Mouse (Mus musculus) lung, embryonic 14.5 days (tissue): ENCODE data around the gene Msl2. TPM values are rescaled to one million over a fixed set of nuclear protein-coding genes. Genes with fewer than 3 reads are reported as not detected.

Experiments used
- ATAC-seq: fragments of 200-750 bp; cut with Nextera tagmentation; 2 replicates; pipeline ENCODE4 v1.8.0; 2017; ENCODE audit warnings: mild to moderate bottlenecking, moderate TSS enrichment, moderate library complexity; ENCODE audit not compliant: insufficient read depth
- DNase-seq: peaks from one replicate; pipeline ENCODE4 v3.0.0-alpha.2; 2015
- H3K27ac ChIP-seq: fragments of 300-500 bp; sonication (generic); 2 replicates; pipeline ENCODE4 v1.5.1; 2014; ENCODE audit warnings: low read depth, mild to moderate bottlenecking, moderate library complexity
- H3K27me3 ChIP-seq: fragments of 300-500 bp; sonication (generic); 2 replicates; pipeline ENCODE4 v1.6.1; 2014; ENCODE audit warnings: low read length, control low read depth; ENCODE audit not compliant: insufficient read depth
- H3K36me3 ChIP-seq: fragments of 300-500 bp; sonication (generic); 2 replicates; pipeline ENCODE4 v1.6.1; 2014; ENCODE audit warnings: control low read depth; ENCODE audit not compliant: insufficient read depth
- H3K4me1 ChIP-seq: fragments of 300-500 bp; sonication (generic); 2 replicates; pipeline ENCODE4 v1.6.1; 2014; ENCODE audit warnings: antibody characterized with exemption, control low read depth; ENCODE audit not compliant: insufficient read depth
- H3K4me2 ChIP-seq: fragments of 300-500 bp; sonication (generic); 2 replicates; pipeline ENCODE4 v1.6.1; 2014; ENCODE audit warnings: mild to moderate bottlenecking
- H3K4me3 ChIP-seq: fragments of 300-500 bp; sonication (generic); 2 replicates; pipeline ENCODE4 v1.5.1; 2014; ENCODE audit warnings: low read depth, low read length
- H3K9ac ChIP-seq: fragments of 300-500 bp; sonication (generic); 2 replicates; pipeline ENCODE4 v1.6.1; 2014
- H3K9me3 ChIP-seq: fragments of 300-500 bp; sonication (generic); 2 replicates; pipeline ENCODE4 v1.6.1; 2016; ENCODE audit warnings: low read depth, low read length, control low read depth
- CTCF ChIP-seq: IDR thresholded peaks from 2 replicates; pipeline ENCODE4 v1.5.1; 2016; ENCODE audit warnings: antibody characterized with exemption, low read depth
- WGBS: fragments of 180-500 bp; shearing (Covaris S2); extraction: QIAGEN DNeasy Blood & Tissue Kit; methylation state at CpG from one replicate; pipeline ENCODE4 v1.1.7; 2014; 5-methylcytosine and 5-hydroxymethylcytosine counted together
- polyA plus RNA-seq: library from polyadenylated mRNA; unstranded; fragments of >200 nt; fragmentation: Nextera tagmentation; extraction: Ambion mirVana; gene quantifications from 2 replicates; pipeline ENCODE4 v1.2.1, GENCODE M21; 2014

The Msl2 gene
- polyA plus RNA-seq, 1 experiment from 2014 or later: 8.4 TPM

DNA sequence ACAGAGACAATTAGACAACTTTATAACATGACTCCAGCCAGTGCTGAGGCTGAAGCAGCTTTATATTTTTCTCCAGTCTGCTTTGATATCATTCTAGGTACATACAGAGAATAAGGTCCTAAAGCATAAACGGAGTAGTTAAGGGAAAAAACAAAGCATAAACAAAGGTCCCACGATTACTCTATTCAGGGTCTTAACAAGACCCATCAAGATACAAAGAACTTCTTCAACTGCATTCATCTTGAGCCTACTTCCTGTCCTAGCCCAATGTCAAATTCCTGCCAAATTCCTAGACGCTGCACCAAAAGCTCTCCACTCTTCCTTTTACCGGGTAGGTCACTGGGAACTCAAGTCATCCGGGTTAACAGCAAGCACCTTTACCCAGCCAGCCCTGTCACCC lies 32.4 kb upstream of the Msl2 start:
- Histone ChIP-seq H3K4me2 (no peak overlapping the region), H3K4me1 (peaks cover 9% of the 10 kb centered on the region), H3K9ac (no peak overlapping the region), H3K36me3 (no peaks in the 10 kb centered on the region), H3K9me3 (0 out of 2 replicates have a peak, but pooled peaks cover 3% of the 10 kb centered on the region), H3K27me3 (no peaks in the 10 kb centered on the region), H3K4me3 (no peak overlapping the region), H3K27ac (no peak overlapping the region)
- no peak for TF ChIP-seq CTCF
- WGBS: 58% methylated on average over 5 of the region's 5 CpGs
- no peak for DNase-seq
- ATAC-seq: no peak

DNA sequence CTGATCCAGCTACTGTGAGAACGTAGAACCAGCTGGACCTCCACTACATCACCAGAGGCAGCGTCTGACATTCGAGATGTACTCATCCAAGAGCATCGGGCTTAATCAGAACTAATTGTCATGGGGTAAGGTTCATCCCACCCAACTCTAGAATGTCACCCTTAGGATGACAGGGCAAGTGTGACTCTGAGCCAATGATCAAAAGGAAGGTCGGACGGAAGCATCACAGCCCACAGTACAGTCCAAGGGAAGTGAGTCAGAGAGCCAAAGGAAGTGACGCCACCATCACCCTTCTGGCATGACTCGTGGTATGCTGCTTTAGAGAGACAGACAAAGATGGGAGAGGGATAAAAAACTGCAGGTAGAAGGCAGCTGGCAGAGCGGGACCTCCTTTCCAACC lies 31.7 kb upstream of the Msl2 start:
- Histone ChIP-seq H3K9me3 (0 out of 2 replicates have a peak, but pooled peaks cover 3% of the 10 kb centered on the region), H3K4me3 (no peak overlapping the region), H3K9ac (no peak overlapping the region), H3K36me3 (no peaks in the 10 kb centered on the region), H3K4me2 (no peak overlapping the region), H3K4me1 (peaks cover 9% of the 10 kb centered on the region), H3K27me3 (no peaks in the 10 kb centered on the region), H3K27ac (no peak overlapping the region)
- TF ChIP-seq CTCF: no peak
- ATAC-seq: no peak
- DNase-seq: no peak
- WGBS: 73% methylated on average over 9 of the region's 9 CpGs

DNA sequence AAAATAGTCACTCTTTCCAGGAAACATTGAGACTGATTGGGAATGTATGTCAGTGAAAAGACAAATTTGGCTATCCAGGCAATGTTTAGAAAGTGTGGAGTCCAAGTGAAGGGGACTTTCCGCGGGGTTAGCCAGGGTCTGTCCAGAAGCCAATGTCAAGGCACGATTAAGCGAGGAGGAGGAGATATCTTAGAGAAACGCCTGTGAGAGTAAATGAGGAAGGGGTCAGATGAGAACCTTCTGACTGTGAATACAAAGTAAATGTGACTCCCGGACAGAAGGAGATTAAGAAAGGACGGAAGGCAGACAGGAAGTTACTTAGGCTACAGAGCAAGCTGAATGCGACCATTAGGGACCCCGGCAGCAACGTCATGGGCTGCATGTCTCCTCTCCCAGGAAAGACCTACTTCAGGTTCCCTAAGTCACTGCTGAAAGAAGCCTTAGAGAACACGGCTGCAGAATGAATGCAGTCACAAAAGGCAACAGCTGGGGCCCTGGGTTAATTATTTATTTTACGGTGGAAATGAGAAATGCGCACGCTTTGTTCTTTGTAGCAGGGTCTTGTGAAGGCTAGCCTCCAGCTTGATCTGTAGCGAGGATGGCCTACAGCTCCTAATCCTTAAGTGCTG lies 28.1 kb upstream of the Msl2 start:
- Histone ChIP-seq H3K9me3 (0 out of 2 replicates have a peak, but pooled peaks cover 3% of the 10 kb centered on the region), H3K4me2 (peak overlapping the region; percentile 40), H3K27ac (peak overlapping the region; percentile 6; the same call in 1 of the 2 replicates), H3K4me1 (peaks cover 9% of the 10 kb centered on the region; the same call in 1 of the 2 replicates), H3K36me3 (no peaks in the 10 kb centered on the region), H3K4me3 (no peak overlapping the region), H3K27me3 (no peaks in the 10 kb centered on the region), H3K9ac (no peak overlapping the region)
- WGBS: 36% methylated on average over 15 of the region's 15 CpGs
- ATAC-seq (no peak), DNase-seq (peak; percentile 56)
- TF ChIP-seq CTCF: no peak

DNA sequence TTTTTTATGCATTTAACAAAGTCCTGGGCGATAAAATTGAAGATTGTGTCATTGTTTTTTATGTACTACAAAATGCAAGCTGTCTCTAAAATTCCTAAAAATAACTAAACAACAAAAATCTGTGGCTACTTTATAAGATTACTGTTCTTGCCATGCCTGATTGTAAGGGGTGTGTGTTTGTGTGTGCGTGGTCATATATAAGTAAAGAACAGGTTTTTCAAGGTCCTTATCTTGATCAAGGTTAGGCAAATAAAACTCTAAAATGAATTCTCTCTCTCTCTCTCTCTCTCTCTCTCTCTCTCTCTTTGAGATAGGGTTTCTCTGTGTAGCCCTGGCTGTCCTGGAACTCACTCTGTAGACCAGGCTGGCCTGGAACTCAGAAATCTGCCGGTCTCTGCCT lies 21.9 kb upstream of the Msl2 start:
- no peaks in the 10 kb centered on the region for H3K4me1 ChIP-seq
- no peak overlapping the region for H3K9ac ChIP-seq
- ATAC-seq (no peak), DNase-seq (no peak)
- no peak overlapping the region for H3K4me3 ChIP-seq
- 69% methylated on average over 3 of the region's 3 CpGs for WGBS
- no peak overlapping the region for H3K4me2 ChIP-seq
- no peak for TF ChIP-seq CTCF
- no peak overlapping the region for H3K27ac ChIP-seq
- H3K27me3 ChIP-seq: no peaks in the 10 kb centered on the region
- no peaks in the 10 kb centered on the region for H3K9me3 ChIP-seq
- H3K36me3 ChIP-seq: no peaks in the 10 kb centered on the region

DNA sequence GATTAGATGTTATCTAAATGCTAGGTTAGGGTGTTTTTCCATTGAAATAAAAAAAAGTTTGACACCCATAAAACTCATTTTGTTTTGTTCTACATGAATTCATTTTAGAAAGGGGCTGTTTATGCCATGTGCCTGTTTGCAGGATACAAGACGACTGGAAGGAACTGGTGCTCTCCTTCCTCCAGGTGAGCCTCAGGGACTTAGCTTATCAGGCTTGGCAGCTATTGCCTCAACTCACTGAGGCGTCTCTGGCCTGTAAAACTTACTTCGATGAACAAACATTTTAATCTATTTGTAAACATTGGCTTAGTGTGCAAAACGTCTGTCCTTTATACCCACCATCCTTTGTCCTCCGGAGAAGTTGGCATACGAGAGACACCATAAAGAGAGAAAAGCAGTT lies 21.2 kb upstream of the Msl2 start:
- H3K9me3 ChIP-seq: no peaks in the 10 kb centered on the region
- H3K36me3 ChIP-seq: no peaks in the 10 kb centered on the region
- WGBS: 49% methylated on average over 6 of the region's 6 CpGs
- no peak overlapping the region for H3K9ac ChIP-seq
- no peaks in the 10 kb centered on the region for H3K4me1 ChIP-seq
- H3K27ac ChIP-seq: no peak overlapping the region
- no peaks in the 10 kb centered on the region for H3K27me3 ChIP-seq
- TF ChIP-seq CTCF: no peak
- no peak overlapping the region for H3K4me3 ChIP-seq
- ATAC-seq (no peak), DNase-seq (no peak)
- no peak overlapping the region for H3K4me2 ChIP-seq

DNA sequence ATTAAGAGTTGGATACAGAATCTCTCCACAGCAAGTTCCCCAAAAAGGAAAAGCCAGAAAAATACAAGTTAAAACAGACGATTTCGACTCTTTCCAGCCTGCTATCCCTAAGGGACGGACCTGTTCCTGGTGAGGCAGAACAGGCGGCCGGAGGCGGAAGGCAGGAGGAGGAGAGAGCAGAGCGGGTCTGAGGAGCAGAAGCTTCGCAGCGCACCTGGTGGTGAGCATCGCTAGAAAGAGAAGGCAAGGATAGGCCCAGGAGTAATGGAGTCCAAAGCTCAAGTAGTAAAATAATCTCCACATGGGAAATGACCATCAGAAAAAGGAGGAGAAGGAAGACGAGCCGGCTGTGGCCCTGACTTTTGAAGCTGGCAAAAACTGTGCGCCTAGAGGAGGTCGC lies 20.6 kb upstream of the Msl2 start:
- no peak overlapping the region for H3K9ac ChIP-seq
- DNase-seq: no peak
- no peaks in the 10 kb centered on the region for H3K27me3 ChIP-seq
- no peak for ATAC-seq
- no peak overlapping the region for H3K4me3 ChIP-seq
- TF ChIP-seq CTCF: no peak
- no peak overlapping the region for H3K4me2 ChIP-seq
- H3K4me1 ChIP-seq: no peaks in the 10 kb centered on the region
- H3K27ac ChIP-seq: no peak overlapping the region
- 61% methylated on average over 14 of the region's 14 CpGs for WGBS
- H3K9me3 ChIP-seq: no peaks in the 10 kb centered on the region
- no peaks in the 10 kb centered on the region for H3K36me3 ChIP-seq

DNA sequence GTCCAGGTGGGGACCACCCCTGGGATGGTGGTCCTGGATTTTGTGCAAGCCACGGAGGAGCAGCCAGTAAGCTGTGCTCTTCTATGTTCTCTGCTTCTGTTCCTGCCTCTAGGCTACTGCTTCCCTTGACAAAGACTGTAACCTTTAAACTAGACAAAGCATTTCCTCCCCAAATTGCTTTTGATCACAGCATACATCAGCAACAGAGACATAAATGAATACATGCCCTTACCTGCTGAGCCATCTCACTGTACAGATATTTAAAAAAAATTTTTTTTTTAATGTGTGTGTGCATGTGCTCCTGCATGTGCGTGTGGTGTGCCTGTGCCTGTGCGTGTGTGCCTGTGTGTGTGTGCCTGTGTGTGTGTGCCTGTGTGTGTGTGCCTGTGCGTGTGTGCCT lies 16.7 kb upstream of the Msl2 start:
- WGBS: 88% methylated on average over 4 of the region's 4 CpGs
- Histone ChIP-seq H3K4me2 (no peak overlapping the region), H3K27me3 (no peaks in the 10 kb centered on the region), H3K4me3 (no peak overlapping the region), H3K9ac (no peak overlapping the region), H3K4me1 (0 out of 2 replicates have a peak, but pooled peaks cover 4% of the 10 kb centered on the region), H3K27ac (no peak overlapping the region), H3K36me3 (no peaks in the 10 kb centered on the region), H3K9me3 (no peaks in the 10 kb centered on the region)
- ATAC-seq (no peak), DNase-seq (no peak)
- no peak for TF ChIP-seq CTCF
